Mouse (Mus musculus) testis, postnatal 14 days (tissue): ENCODE data around the gene Zdhhc11.

Experiments
- DNase-seq: peaks from one replicate; pipeline ENCODE4 v3.0.0; 2021; ENCODE audit warnings: low spot score

The Zdhhc11 gene

DNA sequence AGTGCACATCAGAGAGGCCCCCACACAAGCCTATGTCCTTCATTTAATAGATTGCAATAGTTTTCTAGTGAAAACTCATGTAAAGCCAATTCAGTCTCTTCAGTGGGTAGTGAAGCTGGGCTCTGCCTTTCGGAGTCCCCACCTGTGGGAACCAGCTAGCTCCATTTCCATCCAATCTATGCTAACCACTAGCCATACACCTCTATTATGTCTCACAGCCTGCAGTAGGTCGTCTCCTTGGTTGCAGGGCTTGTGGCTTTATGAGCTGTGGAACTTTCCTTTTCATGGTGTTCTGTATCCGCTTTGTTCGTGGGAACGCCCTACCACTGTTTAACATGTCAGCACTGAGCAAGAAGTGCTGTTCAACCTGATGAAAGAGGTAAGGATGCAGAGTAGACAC, at the start of gene Zdhhc11:
Zdhhc11 (plus strand) TSS at position 301 of the 400 bp plus-strand sequence.
- no peak for DNase-seq

DNA sequence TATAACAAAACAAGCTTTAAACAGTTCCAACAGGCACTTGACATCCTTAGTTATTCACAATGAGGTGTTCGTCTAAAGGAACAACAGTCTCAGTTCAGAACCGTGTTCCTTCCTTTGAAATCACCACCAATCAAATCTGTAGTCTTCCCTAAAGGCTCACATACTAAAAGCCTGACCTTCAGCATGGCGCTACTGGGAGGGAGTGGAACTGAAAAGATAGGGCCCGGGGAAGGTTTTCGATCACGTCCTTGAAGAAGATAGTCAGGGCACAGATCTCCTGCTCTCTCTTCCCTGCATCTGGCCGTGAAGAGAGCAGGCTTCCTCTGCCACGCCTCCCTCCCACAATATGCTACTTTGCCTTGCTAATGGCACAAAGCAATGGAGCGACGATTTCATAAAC, 31.4 kb upstream of the Zdhhc11 start:
- DNase-seq = no peak

DNA sequence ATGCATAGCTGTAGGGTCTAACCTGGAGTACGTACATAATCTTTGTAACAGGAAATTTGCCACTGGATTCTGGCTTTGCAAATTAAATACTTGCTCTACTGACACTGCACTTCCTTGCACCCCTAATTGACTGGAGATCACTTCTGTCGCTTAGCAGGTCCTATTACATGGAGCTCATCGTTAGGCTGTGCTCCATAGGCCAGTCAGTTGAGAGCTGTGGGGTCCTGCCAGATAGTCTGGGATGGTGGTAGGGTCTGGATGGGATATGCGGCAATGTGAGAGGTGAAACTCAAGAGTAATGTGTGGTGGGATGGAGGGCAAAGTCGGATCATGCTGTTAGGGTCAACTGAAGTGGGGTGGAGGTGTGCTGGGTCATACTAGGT, 26.7 kb upstream of the Zdhhc11 start:
- no peak for DNase-seq

DNA sequence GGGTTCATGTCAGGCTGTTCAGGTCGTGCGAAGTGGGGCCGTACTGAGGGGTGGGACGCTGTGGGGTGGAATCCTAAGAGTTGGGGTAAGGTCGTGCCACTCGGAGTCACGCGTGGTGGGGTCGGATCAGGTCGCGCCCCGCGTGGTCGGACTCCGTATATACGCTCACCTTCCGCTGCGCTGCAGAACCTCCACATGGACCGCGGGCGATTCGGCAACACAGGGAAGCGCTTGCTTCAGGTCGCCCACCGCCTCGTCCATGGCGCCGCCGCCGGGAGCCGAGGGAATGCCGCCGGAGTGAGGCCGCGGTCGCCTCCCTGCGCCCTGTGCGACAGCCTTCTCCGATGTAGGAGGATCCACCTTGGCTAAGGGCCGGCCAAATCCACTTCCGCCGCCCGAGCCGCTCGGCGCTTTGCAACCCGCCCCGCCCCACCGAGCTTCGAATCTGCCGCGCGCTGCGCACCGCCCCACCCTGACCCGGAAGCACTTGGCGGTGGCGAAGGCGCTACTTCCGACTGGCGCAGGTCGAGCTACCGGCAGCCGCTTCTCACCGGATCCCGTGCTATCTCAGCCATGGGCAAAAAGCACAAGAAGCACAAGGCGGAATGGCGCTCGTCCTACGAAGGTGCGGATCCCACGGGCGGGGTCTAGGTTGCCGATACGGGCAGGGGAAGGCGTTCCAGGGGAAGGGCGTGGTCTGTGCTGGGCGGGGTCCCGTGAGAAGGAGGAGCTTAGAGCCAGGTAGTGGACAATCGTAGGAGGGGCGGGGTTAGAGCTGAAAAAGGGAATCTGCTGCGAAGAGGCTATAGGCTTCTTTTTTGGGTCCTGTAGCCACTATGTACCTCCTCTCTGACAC, 26.1 kb upstream of the Zdhhc11 start, which contains the start of the genes Trip13 and Brd9:
Trip13 (minus strand) TSS at position 464 of the 856 bp plus-strand sequence.
Brd9 (plus strand) TSS at position 491 of the 856 bp plus-strand sequence.
- peak; percentile 92 for DNase-seq

DNA sequence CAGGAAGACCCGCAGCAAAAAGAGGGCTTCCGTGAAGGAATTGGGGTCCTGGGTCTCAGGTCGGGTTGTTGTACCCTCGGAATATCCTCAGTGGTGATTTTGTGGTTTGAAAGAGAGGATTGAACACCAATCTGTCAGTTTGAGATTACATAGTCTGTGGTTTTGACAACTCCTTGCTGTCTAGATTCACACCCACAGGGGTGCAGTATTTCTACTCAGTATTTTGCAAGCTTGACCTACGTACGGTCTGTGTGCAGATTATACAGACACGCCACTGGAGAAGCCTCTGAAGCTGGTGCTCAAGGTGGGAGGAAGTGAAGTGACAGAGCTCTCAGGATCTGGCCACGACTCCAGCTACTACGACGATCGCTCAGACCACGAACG, 25.5 kb upstream of the Zdhhc11 start:
- no peak for DNase-seq

DNA sequence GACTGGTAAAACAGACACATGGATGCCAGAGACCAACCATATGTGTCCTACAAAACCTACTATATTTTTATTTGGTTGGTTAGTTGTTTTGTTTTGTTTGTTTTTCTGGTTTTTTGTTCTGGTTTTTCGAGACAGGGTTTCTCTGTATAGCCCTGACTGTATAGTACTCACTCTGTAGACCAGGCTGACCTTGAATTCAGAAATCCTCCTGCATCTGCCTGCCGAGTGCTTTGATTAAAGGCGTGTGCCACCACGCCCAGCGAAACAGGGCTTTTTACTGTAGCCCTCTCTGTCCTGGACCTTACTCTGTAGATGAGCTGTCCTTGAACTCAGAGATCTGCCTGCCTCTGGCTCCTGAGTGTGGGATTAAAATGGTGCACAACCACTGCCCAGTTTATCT, 24.6 kb upstream of the Zdhhc11 start:
- DNase-seq = no peak

DNA sequence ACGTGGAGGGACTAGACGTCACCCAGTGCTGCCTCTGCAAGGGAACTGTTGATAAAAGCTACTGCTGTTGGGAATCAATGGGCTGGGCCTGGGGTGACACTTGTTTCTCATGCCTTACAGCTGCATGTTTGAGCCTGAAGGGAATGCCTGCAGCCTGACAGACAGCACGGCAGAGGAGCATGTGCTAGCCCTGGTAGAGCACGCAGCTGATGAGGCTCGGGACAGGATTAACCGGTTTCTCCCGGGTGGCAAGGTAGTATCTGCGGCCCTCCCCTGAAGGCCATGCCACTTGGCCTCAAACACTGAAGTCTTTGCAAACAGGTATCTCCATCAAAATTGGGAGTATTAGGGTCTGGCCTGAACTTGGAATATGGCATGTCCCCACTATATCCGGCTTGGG, 19.0 kb upstream of the Zdhhc11 start:
- no peak for DNase-seq

DNA sequence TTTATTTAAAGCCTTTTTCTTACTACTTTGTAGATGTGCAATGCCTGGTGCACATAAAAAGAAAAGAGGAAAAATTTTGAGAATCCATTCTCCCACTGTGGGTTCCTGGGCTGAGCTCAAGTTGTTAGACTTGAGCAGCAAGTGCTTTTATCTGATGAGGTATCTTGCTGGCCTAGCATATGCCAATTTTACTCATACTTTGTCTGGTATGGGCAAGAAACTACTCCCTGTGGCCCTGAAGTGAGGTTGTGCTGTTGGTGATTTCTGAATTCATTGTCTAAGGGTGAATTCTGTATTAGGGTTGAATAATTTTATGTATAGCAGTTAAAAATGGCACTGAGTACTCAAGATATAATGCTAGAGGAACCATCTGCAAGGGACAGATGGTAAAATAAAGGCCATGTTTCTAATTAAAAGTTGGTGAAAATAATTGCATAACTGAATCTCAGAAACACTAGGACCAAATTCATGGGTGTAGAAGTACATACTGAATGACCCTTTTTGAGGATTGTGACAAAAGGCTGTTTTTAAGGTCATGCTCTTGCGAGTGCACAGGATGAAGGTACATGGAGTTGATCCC, 10.0 kb upstream of the Zdhhc11 start:
- no peak for DNase-seq

DNA sequence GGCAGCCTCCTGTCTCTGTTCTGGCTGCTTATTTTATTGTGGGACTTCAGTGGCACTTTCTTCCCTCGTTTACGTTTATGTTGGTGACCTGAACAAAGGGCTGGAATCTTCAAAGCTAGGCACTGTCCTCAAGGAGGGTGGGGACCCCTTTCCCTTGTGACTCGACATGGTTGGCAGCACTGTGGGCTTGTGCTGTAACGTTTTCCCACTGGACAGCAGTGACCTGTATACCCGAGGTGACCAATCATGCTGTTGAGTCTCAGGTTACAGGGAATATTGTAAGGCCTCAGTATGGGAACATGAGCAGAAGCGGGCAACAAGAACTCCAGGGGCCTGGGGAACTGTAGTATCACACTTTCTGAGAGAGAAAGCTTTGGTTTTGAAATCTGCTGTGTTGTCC, 9.0 kb upstream of the Zdhhc11 start:
- no peak for DNase-seq

DNA sequence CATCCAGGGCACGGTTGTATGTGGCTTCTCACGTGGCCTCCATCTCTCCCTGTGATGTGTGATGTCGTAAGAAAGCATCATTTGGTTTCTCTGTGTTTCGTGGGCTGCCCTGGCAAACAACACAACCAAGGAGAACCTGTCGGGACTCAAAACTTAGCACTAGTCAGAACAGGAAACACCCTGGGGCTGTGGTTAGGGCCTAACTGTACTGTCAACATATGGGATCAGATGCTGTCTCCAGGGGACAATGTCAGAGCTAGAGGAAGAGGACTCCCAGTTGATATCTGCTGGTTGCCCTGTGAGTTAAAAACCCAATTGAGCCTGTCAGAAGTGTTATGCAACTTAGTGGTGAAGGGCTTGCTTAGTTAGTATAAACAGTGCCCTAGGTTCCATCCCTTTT, 8.1 kb upstream of the Zdhhc11 start:
- DNase-seq = no peak

DNA sequence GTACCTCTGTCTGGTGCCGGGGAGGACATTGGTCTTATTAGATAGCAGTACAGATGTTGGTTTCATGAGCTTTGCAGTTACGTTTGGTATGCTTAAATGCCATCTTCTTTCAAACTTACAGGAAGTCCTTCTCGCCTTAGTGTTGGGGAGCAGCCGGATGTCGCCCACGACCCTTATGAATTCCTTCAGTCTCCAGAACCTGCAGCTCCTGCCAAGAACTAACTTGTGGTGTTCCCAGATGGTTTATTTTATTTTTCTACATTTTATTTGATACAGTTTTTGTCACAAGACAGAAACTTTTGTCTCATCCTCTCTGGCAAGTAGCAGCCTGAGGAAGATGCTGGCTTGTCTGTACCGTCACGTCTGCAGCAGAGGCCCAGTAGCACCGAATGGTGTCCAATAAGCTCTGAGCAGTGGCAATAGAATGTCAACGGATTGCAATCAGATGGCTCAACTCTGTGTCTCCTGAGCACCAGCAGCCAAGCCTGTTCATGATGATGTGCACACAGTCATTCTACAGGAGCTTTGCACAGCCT, 3.5 kb upstream of the Zdhhc11 start:
- DNase-seq = no peak

DNA sequence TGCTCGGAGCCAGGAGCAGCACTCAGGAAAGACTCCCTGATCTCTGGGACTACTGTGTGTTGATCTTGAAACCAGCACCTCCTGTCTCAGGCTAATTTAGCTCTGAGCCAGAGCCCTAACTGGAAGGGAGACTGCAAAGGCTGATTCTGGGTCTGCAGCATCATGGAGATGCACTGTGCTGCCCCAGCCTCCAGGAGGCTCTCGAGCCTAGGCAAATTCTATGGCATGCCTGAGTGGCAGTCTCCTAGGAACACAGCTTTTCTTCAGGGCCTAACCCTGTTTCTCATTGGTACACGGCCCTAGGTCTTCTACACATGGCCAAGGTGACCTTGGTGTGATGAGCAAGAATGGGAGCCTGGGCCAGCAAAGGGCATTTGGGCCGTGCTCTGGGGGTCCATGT, 2.5 kb upstream of the Zdhhc11 start:
- DNase-seq = no peak

DNA sequence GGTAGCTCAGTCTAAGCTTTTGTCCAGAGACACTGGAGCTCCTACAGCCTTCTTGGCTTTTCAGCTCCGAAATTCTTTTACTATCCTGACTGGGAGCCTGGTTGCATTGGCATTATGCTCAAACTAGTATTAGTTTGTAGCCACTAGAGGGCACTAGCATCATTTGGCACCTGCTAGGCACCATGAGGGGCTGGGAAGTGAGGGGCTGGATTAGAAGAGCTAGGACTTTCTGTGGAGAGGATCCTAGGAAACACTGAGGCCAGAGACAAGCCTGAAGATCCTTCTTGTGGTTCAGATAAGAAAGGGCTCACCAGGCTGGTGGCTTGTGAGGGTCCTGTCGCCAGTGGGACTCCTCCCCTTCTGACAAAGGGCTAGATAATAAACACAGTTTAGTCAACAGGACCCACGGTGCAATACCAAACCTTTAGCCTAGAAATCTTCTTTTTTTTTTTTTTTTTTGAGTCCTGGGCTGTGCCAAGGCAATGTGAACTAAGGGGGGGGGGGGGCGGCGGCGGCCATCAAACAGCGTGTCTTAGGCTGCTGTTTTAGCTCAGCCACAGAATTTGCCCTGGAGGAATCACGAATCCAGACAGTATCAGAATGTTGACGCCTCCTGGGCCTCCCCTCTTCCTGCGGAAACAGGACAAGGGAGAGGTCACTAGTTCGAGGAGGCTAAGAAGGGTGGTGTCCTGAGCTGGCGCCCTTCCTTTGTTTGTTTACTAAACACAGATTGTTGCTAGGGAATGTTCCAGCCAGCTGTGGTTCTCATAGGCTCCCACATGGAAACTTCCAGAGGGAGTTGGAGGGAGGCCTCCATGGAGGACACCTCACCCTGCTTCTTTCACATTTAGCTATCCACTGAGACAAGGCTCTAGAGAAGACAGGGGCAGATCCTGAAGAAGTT, 7.1 kb downstream of the Zdhhc11 start:
- peak; percentile 63 for DNase-seq

DNA sequence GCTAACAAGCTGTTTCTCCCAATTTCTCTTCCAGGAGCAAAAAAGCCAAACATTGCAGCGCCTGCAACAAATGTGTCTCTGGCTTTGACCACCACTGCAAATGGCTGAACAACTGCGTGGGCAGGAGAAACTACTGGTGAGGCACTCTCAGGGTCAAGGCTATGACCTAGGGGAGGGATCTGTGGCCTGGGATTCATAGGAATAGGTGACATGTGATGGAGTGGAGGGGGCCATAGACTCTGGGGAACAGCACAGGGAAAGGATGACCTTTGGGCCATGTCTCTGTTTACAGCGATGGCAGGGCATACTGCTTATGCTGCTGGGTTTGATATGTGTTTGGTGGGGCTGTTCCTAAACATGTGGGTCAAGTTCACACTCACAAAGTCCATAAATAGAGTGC, 10.9 kb downstream of the Zdhhc11 start:
- no peak for DNase-seq

DNA sequence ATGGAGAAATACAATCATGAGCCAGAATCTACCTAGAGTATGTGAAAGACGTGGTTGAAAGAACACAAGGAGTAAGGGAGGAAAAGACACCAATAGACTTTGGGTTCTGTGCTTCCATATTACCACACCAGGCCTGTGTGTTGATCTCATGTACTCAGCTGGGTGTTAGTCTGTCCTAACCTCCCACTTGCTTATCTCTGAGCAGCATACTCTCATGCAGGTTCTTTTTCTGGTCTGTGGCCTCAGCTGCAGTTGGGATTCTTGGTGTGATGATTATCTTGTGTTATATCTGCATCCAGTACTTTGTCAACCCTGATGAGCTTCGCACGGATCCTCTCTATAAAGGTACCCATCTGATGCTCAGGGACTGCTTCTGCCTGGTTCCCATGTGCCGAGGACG, 13.3 kb downstream of the Zdhhc11 start:
- DNase-seq = no peak

DNA sequence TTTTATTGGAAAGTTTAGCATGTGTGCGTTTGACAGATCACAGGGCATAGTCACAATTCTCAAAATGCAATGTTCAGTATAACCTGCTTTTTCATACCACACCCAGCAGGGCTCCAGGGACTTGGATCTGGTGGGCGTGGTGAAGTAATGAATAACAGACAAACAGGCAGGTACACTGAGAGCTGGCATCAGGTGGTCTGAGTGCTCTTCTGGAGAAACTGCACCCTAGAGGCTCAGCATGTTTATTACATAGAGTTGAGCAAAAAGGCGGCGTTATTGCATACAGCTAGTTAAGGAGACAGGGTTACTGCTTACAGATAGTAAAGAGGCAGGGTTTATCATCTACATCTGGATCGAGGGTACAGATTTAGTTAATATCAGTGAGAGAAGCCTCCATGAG, 26.7 kb downstream of the Zdhhc11 start:
- no peak for DNase-seq

DNA sequence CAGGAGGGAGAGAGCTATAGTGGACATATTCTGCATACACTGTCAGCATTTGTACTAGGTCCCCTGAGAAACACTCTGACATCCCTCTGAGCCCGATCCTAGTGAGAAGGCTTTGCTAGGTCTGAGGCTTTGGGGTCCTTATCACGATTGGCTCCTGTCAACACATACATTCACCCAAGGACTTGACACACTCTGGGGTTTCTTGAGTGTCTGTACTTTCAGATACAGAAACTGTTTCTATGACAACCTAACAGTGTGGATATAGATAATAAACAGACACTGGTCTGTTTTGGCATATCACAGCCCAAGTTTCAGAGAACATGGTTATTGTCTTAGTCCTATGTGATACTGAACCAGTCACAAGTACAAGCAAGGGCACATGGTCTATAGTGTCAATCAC, 27.1 kb downstream of the Zdhhc11 start:
- DNase-seq = no peak

DNA sequence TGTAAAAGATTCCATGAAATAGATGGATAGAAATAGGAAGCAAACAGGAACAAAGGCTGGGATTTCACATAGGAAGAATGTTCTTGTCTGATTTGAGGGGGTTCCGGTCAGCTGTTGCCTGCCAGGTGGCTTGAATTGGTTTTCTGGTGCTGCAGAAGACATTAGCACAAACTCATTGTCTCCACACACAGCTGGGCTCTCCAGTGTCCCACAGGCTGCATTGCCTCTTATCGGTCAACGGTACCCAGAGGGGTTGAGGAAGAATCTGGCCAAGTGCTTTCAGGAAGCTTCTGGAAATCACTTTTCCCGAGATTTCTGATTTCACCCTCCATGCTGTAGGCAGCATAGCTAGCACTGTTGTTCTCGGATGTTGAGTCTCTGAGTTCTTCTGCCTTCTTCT, 27.6 kb downstream of the Zdhhc11 start:
- no peak for DNase-seq

DNA sequence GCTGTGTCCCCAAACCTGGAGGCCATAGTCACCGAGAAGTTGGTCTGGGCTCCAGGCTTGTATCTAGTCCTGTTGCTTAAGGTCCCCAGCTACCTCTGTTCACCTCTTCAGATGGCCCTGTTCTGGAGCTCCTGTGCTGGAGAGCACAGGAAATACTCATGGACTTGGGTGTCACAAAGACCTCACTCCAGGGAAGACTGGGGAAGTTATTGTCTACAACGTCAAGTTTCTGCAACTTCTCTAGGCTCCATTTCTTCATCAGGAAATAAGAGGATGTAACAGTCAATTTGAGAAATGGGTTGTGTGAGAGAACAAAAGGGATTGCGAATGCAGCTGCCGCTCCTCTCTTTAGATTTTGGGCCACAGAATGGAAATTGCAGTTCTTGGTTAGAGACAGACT, 32.8 kb downstream of the Zdhhc11 start:
- no peak for DNase-seq

DNA sequence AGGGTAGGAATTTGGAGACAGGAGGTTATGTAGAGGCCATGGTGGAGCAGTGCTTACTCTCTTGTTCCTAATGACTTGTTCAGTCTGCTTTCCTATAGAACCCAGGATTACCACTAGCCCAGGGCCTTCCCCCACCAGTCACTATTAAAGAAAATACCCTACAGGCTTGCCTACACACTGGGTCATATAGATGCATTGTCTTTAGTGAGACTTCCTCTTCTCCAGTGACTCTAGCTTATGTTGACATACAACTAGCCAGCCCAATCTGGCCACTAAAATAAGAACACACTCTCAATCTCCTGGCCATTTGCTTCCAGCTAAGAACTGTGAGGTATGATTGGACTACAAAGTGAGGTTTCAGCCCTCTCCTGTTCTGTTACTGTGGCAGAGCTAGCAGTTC, 36.9 kb downstream of the Zdhhc11 start:
- DNase-seq = no peak

DNA sequence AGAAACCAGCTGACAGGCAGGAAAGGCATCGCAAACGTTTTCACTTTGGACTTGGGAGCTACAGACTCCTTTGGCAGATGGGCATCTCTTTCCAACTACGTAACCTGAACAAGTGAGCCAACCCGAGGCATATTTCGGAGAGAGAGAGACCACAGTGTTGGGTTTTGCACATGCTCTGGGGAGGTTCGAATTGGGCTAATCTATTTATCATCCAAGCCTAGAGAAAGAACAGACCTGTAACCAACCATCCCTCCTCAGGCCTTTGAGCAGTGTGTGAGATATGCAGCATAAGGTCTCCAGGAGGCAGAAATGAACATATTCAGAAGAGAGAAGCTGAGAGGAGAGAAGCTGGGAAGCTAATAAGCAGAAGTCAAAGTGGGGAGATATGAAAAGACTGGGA, 37.3 kb downstream of the Zdhhc11 start:
- no peak for DNase-seq

DNA sequence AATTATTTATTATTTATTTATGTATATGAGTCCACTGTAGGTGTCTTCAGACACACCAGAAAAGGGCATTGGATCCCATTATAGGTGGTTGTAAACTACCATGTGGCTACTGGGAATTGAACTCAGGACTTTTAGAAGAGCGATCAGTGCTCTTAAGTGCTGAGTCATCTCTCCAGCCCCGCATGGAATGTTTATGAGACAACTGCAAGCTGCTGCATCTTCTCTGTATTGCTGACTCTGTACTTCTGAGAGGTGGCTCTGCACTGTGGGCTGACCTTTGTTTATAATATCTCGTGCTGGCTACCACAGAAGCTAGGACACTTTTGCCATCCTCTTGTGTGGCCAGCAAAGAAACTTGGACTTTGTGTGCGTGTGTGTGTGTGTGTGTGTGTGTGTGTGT, 37.8 kb downstream of the Zdhhc11 start:
- no peak for DNase-seq
